Mouse (Mus musculus) thymus, postnatal 36 days (tissue): ENCODE data around the gene Sema4a.

Experiments used
- DNase-seq, 2 experiments: peaks; one replicate each; pipeline ENCODE4 v3.0.0; 2022; ENCODE audit warnings: mixed read lengths in 2 of 2

Gene Sema4a

GRCm38 (mm10) chr3:88425330-88425689 lies 35.7 kb downstream of the Sema4a start:
- DNase-seq: no peak

- DNase-seq: peak; percentile 90 to 92
Observed at GRCm38 (mm10) chr3:88424605-88425329, 36.2 kb downstream of the Sema4a start, which contains the start of gene Slc25a44. Gene Slc25a44 (minus strand): TSS chr3:88425139.

- DNase-seq: no peak
Observed at GRCm38 (mm10) chr3:88422020-88422720, 38.8 kb downstream of the Sema4a start.

- DNase-seq: no peak
Observed at GRCm38 (mm10) chr3:88420771-88421170, 40.2 kb downstream of the Sema4a start.

- no peak for DNase-seq
Observed at GRCm38 (mm10) chr3:88418016-88418415, 43.0 kb downstream of the Sema4a start.

- no peak for DNase-seq
Observed at GRCm38 (mm10) chr3:88415668-88416067, 45.3 kb downstream of the Sema4a start.

GRCm38 (mm10) chr3:88412636-88413035 lies 48.3 kb downstream of the Sema4a start:
- DNase-seq: no peak

- DNase-seq: no peak
Observed at GRCm38 (mm10) chr3:88411681-88412080, 49.3 kb downstream of the Sema4a start.

- DNase-seq: no peak
Observed at GRCm38 (mm10) chr3:88410645-88411031, 50.3 kb downstream of the Sema4a start.

- DNase-seq: peak; percentile 89 to 93
Observed at GRCm38 (mm10) chr3:88409741-88410644, 51.0 kb downstream of the Sema4a start, which contains the start of gene Pmf1. Gene Pmf1 (minus strand): TSS chr3:88410331.

- no peak for DNase-seq
Observed at GRCm38 (mm10) chr3:88408953-88409352, 52.0 kb downstream of the Sema4a start.

- DNase-seq: no peak
Observed at GRCm38 (mm10) chr3:88407529-88407928, 53.5 kb downstream of the Sema4a start.

GRCm38 (mm10) chr3:88407090-88407489 lies 53.9 kb downstream of the Sema4a start:
- peak; percentile 50 to 59 for DNase-seq

GRCm38 (mm10) chr3:88403522-88404230 lies 57.3 kb downstream of the Sema4a start:
- DNase-seq: no peak

GRCm38 (mm10) chr3:88398666-88399065 lies 62.3 kb downstream of the Sema4a start:
- no peak for DNase-seq

GRCm38 (mm10) chr3:88395742-88396141 lies 65.2 kb downstream of the Sema4a start:
- DNase-seq: no peak

- DNase-seq: no peak
Observed at GRCm38 (mm10) chr3:88395288-88395687, 65.7 kb downstream of the Sema4a start.

GRCm38 (mm10) chr3:88393776-88394375 lies 67.1 kb downstream of the Sema4a start:
- DNase-seq: no peak
